ENCODE assay signal across 9 mouse cellular contexts in the genomic region with DNA sequence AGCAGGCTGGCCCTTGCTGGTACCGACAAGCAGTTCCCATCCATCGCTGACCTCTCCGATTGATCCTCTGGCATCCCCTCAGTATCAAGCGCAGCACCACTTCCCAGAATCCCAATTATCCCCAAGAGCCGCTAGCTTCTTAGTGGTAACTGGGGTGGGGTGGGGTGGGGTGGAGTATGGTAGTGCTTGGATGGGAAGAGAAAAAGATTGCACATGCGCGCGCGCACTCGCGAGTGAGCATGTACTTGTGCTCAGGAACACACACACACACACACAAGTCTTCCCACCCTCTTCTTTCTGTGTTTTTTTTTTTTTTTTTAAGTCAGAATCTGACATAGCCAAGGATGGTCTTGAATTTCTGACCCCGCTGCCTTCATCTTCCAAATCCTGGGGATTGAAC. TPM values are rescaled to one million over a fixed set of nuclear protein-coding genes. Genes with fewer than 3 reads are reported as not detected.
DNase-seq lines count a peak whose midpoint lies in the region; ATAC-seq and TF ChIP-seq lines count a peak whose summit lies in the region.
"Had no signal": no experiment of that assay in that cellular context is flagged by ENCODE, and none has a peak within 500 bp of the region (broad histone marks: within the 10 kb centered on the region; RNA-seq: fewer than 3 reads in every experiment).

No protein-coding gene starts in this region.

- H3K4me2 ChIP-seq in embryonic facial prominence, embryonic 12.5 days (replicated peaks) = peak overlapping the region; percentile 59
- peak overlapping the region; percentile 45 for H3K4me2 ChIP-seq in intestine, postnatal 0 days (replicated peaks; ENCODE audit: low read depth)
- peak overlapping the region; percentile 41 for H3K4me2 ChIP-seq in neural tube, embryonic 14.5 days (ENCODE audit: low read depth, low read length)

- WGBS in liver, adult 2 months = 75% methylated on average over 12 of the region's 12 CpGs
- 50% methylated on average over 12 of the region's 12 CpGs for WGBS in embryonic facial prominence, embryonic 12.5 days
- 65% methylated on average over 12 of the region's 12 CpGs for WGBS in intestine, postnatal 0 days
- 58% methylated on average over 12 of the region's 12 CpGs for WGBS in neural tube, embryonic 14.5 days

- peaks cover 6% of the 10 kb centered on the region for H3K4me1 ChIP-seq in liver, adult 2 months (ENCODE audit: control insufficient read depth, insufficient read depth, low read length)
- H3K4me1 ChIP-seq in embryonic facial prominence, embryonic 12.5 days = peaks cover 8% of the 10 kb centered on the region
- H3K4me1 ChIP-seq in intestine, postnatal 0 days (replicated peaks; ENCODE audit: control insufficient read depth, insufficient read depth, low read length) = no peaks in the 10 kb centered on the region
- no peaks in the 10 kb centered on the region for H3K4me1 ChIP-seq in neural tube, embryonic 14.5 days (ENCODE audit: control insufficient read depth, insufficient read depth, low read length)

- no peaks in the 10 kb centered on the region for H3K79me2 ChIP-seq in liver, adult 2 months (ENCODE audit: control insufficient read depth, insufficient read depth, low read length)

- no peak for TF ChIP-seq POLR2A in liver, adult 2 months (IDR thresholded peaks at IDR 0.05; ENCODE audit: extremely low read depth, insufficient read depth, low read length)

- no peaks in the 10 kb centered on the region for H3K27me3 ChIP-seq in liver, adult 2 months (ENCODE audit: control insufficient read depth, insufficient read depth, low read length)
- H3K27me3 ChIP-seq in embryonic facial prominence, embryonic 12.5 days = no peaks in the 10 kb centered on the region
- H3K27me3 ChIP-seq in intestine, postnatal 0 days (replicated peaks; ENCODE audit: control insufficient read depth, insufficient read depth, low read length) = no peaks in the 10 kb centered on the region
- no peaks in the 10 kb centered on the region for H3K27me3 ChIP-seq in neural tube, embryonic 14.5 days (ENCODE audit: control insufficient read depth, insufficient read depth, low read length)

- H3K4me3 ChIP-seq in liver, adult 2 months (ENCODE audit: insufficient read depth, low read depth, low read length) = peak overlapping the region; percentile 13; the same call in 1 of the 2 replicates
- H3K4me3 ChIP-seq in embryonic facial prominence, embryonic 12.5 days = peak overlapping the region; percentile 30
- no peak overlapping the region for H3K4me3 ChIP-seq in intestine, postnatal 0 days (ENCODE audit: low read depth, low read length)
- peak overlapping the region; percentile 16; the same call in 1 of the 2 replicates for H3K4me3 ChIP-seq in neural tube, embryonic 14.5 days (ENCODE audit: low read depth, low read length)
- H3K4me3 ChIP-seq: myocyte had no signal

- H3K36me3 ChIP-seq in liver, adult 2 months (ENCODE audit: control insufficient read depth, insufficient read depth, low read length) = no peaks in the 10 kb centered on the region
- H3K36me3 ChIP-seq in embryonic facial prominence, embryonic 12.5 days = no peaks in the 10 kb centered on the region
- no peaks in the 10 kb centered on the region for H3K36me3 ChIP-seq in intestine, postnatal 0 days (ENCODE audit: control insufficient read depth, insufficient read depth)
- no peaks in the 10 kb centered on the region for H3K36me3 ChIP-seq in neural tube, embryonic 14.5 days (ENCODE audit: control insufficient read depth, insufficient read depth, low read length)

- no peak overlapping the region; the same call in 1 of the 2 replicates for H3K27ac ChIP-seq in liver, adult 2 months (replicated peaks; ENCODE audit: insufficient read depth, low read depth, low read length)
- H3K27ac ChIP-seq in embryonic facial prominence, embryonic 12.5 days = no peak overlapping the region
- no peak overlapping the region for H3K27ac ChIP-seq in intestine, postnatal 0 days (ENCODE audit: low read depth, low read length)
- H3K27ac ChIP-seq in neural tube, embryonic 14.5 days (ENCODE audit: low read depth, low read length) = no peak overlapping the region

- DNase-seq in liver, adult 2 months (ENCODE audit: extremely low read depth, low read depth, low spot score) = no peak
- DNase-seq in liver = no peak
- DNase-seq in left cerebral cortex, adult 11 months (ENCODE audit: low spot score) = no peak
- no peak for DNase-seq in testis, postnatal 14 days (ENCODE audit: low spot score)

- TF ChIP-seq CTCF in liver, adult 2 months (IDR thresholded peaks at IDR 0.05; ENCODE audit: low read depth, low read length) = no peak
- no peak for TF ChIP-seq CTCF in intestine, postnatal 0 days (IDR thresholded peaks at IDR 0.05; ENCODE audit: low read depth)

- no peak overlapping the region for H3K9ac ChIP-seq in liver, adult 2 months (ENCODE audit: low read depth, low read length)
- peak overlapping the region; percentile 45; the same call in 1 of the 2 replicates for H3K9ac ChIP-seq in embryonic facial prominence, embryonic 12.5 days
- H3K9ac ChIP-seq in intestine, postnatal 0 days (ENCODE audit: low read depth, low read length) = no peak overlapping the region
- H3K9ac ChIP-seq in neural tube, embryonic 14.5 days (replicated peaks; ENCODE audit: low read depth, low read length) = 0 out of 2 replicates have a peak overlapping the region, but pooled peaks have one; percentile 39

- no peak for ATAC-seq in embryonic facial prominence, embryonic 12.5 days (ENCODE audit: insufficient number of reproducible peaks, insufficient read depth, low FRiP score, low TSS enrichment)
- ATAC-seq in intestine, postnatal 0 days = no peak
- no peak for ATAC-seq in neural tube, embryonic 14.5 days (ENCODE audit: low read depth)
- ATAC-seq in erythroid progenitor cell, adult 5-6 weeks (replicated peaks; ENCODE audit: low FRiP score, poor library complexity, severe bottlenecking) = no peak

- H3K9me3 ChIP-seq in embryonic facial prominence, embryonic 12.5 days = no peaks in the 10 kb centered on the region
- no peaks in the 10 kb centered on the region for H3K9me3 ChIP-seq in intestine, postnatal 0 days (ENCODE audit: control insufficient read depth)
- H3K9me3 ChIP-seq in neural tube, embryonic 14.5 days (ENCODE audit: control insufficient read depth, low read length) = no peaks in the 10 kb centered on the region

RNA-seq across cellular contexts. Expression of a gene that starts 7.2 kb away (rescaled TPM):
- total RNA-seq in liver, adult 2 months (2014; rRNA removed) = 12.7 and 15.5 TPM in 2 replicates
- 24.3 and 27.3 TPM in 2 replicates for polyA plus RNA-seq in liver, adult 2 months (2012; rRNA removed)
- 48.8 and 51.0 TPM in 2 replicates for polyA plus RNA-seq in embryonic facial prominence, embryonic 12.5 days (2016; fragmentation: Nextera tagmentation; extraction: Ambion mirVana)
- 37.9 and 38.2 TPM in 2 replicates for polyA plus RNA-seq in intestine, postnatal 0 days (2015; fragmentation: Nextera tagmentation; extraction: Ambion mirVana)
- polyA plus RNA-seq in neural tube, embryonic 14.5 days (2014; fragmentation: Nextera tagmentation; extraction: Ambion mirVana) = 39.8 and 46.5 TPM in 2 replicates
- total RNA-seq in erythroid progenitor cell, adult 5-6 weeks (2015; ENCODE audit: low replicate concordance) = 2.2 and 5.9 TPM in 2 replicates
- total RNA-seq in erythroid progenitor cell, adult 5-6 weeks (2017; ENCODE audit: low replicate concordance) = 13.2 and 16.2 TPM in 2 replicates

RNA-seq across cellular contexts. Expression of a gene that starts 7.3 kb away (rescaled TPM):
- 4.8 and 5.6 TPM in 2 replicates for total RNA-seq in liver, adult 2 months (2014; rRNA removed)
- 4.2 and 5.6 TPM in 2 replicates for polyA plus RNA-seq in liver, adult 2 months (2012; rRNA removed)
- 0.81 and 1.3 TPM in 2 replicates for polyA plus RNA-seq in embryonic facial prominence, embryonic 12.5 days (2016; fragmentation: Nextera tagmentation; extraction: Ambion mirVana)
- polyA plus RNA-seq in intestine, postnatal 0 days (2015; fragmentation: Nextera tagmentation; extraction: Ambion mirVana) = 1.7 and 2.1 TPM in 2 replicates
- 0.44 and 1.2 TPM in 2 replicates for polyA plus RNA-seq in neural tube, embryonic 14.5 days (2014; fragmentation: Nextera tagmentation; extraction: Ambion mirVana)
- total RNA-seq in erythroid progenitor cell, adult 5-6 weeks (2015; ENCODE audit: low replicate concordance) = 36.4 and 37.3 TPM in 2 replicates
- 20.9 and 29.3 TPM in 2 replicates for total RNA-seq in erythroid progenitor cell, adult 5-6 weeks (2017; ENCODE audit: low replicate concordance)

RNA-seq across cellular contexts. Expression of a gene that starts 58.8 kb away (rescaled TPM):
- 146 and 168 TPM in 2 replicates for total RNA-seq in liver, adult 2 months (2014; rRNA removed)
- polyA plus RNA-seq in liver, adult 2 months (2012; rRNA removed) = 218 and 238 TPM in 2 replicates
- 92.5 and 94.4 TPM in 2 replicates for polyA plus RNA-seq in embryonic facial prominence, embryonic 12.5 days (2016; fragmentation: Nextera tagmentation; extraction: Ambion mirVana)
- polyA plus RNA-seq in intestine, postnatal 0 days (2015; fragmentation: Nextera tagmentation; extraction: Ambion mirVana) = 200 and 201 TPM in 2 replicates
- 64.2 and 82.6 TPM in 2 replicates for polyA plus RNA-seq in neural tube, embryonic 14.5 days (2014; fragmentation: Nextera tagmentation; extraction: Ambion mirVana)
- 62.5 and 73.9 TPM in 2 replicates for total RNA-seq in erythroid progenitor cell, adult 5-6 weeks (2015; ENCODE audit: low replicate concordance)
- 34.0 and 59.3 TPM in 2 replicates for total RNA-seq in erythroid progenitor cell, adult 5-6 weeks (2017; ENCODE audit: low replicate concordance)

Comparison
In these comparisons a context has a peak if more than half of its experiments do, and no peak if none do; other contexts are left out.
1. H3K9ac ChIP-seq: peak in embryonic facial prominence, embryonic 12.5 days (single experiment) and neural tube, embryonic 14.5 days (single experiment); none in liver, adult 2 months (single experiment) and intestine, postnatal 0 days (single experiment).
2. Peak in every context shown above with its lines, with median percentiles within 50 percentile points of each other: H3K4me2 ChIP-seq.